Mouse (Mus musculus) kidney, postnatal 4 days (tissue): ENCODE data around the gene Erbb2.

Experiments used
- DNase-seq, 2 experiments: peaks; one replicate each; pipeline ENCODE4 v3.0.0; 2021; ENCODE audit warnings: mixed read lengths in 2 of 2

Gene Erbb2

DNA sequence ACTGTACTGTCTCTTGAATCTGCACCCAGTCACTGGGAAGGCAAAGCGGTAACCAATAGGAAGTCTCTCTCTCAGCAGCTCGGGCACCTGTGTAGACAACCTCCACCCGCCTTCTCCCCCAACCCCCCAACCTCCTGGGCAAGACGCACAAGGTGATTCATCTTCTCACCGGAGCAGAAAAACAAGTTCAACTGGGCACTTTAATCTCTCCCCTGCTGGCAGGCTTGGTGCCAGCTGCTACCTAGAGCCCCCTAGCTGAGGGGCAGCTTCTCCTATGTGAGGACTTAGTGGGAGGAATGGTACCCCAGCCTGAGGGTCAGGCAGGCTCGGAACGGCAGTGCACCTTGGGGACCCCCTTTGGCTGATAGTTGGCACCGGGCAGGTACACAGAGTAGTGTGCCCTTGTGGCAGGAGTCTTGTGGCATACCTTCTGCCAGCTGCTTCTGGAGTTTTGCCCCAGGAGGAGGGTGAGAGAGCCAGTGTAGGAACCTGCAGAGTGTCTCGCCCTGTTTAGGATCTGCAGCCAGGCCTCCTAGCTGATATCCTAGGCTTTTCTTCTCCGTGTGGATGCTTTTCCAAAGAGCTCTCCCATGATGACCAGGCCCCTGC lies 6.8 kb downstream of the Erbb2 start:
- peak; percentile 51 to 62 for DNase-seq

DNA sequence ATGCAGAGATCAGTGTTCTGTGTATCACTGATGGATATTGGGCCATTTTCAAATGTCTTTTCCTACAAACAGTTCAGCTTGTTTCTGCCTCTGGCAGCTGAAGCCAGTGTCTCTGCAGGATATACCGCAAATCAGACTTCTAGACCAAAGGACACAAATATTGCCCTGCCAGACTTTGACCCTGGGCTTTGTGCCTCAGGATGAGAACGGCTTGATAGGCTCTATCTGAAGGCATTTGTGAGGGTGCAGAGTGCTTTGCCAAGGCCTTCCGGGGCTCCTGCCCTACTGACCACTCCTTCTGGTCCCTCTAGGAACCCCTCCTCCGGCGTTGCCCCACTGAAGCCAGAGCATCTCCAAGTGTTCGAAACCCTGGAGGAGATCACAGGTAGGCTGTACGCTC lies 14.3 kb downstream of the Erbb2 start:
- peak in 1 of 2 experiments; percentile 19 for DNase-seq

DNA sequence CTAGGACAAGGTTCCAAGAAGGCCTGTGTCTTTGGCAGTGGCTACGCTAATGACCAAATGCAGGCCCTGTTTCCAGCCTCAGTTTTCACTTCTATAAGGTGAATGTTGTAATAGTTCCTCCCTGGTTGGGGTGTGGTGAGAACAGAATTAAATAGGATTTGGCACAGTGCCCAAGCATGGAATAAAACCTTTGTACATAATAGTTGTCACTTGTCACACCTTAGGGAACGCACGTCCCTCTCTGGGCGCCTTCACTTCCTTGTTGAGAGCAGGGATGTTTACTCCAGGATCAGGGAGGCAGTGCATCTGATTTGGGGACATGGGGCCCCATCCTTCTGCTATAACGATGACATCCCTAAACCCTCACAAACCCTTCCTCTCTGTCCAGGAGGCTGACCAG lies 16.2 kb downstream of the Erbb2 start:
- DNase-seq = no peak

DNA sequence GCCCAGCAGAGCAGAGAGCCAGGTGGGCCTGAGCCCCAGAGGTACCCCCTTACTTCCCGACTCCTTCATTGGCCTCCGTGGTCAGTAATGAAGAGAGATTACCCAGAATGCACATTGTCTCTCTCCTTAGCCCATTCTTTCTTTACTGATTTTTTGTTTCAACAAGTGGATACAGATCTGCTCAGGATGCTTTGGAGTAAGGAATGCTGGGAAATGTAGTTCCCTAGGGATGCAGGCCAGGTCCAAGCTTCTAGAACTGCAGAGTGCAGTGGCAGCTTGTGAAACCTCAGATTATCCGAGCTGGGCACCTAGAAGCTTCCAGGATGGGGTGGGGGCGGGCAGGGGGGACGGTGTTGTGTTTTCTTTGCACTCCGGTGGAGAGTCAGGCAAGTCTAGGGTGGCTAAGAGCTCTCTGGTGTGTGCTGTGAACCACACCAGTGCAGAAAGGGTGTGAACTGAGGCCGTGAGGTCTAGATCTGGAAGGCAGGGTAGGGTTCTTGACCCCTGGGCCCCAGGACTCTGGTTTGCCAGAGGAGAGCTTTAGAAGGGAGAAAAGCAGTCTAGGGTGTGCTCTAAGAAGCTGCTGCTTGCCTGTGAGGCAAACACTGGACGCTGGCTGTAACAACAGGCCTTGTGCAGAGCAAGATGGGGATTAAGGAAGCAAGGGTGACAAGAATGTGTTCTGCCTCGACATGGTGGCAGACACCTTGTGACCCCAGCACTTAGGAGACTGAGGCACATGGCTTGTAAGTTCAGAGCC lies 19.7 kb downstream of the Erbb2 start:
- DNase-seq = no peak

DNA sequence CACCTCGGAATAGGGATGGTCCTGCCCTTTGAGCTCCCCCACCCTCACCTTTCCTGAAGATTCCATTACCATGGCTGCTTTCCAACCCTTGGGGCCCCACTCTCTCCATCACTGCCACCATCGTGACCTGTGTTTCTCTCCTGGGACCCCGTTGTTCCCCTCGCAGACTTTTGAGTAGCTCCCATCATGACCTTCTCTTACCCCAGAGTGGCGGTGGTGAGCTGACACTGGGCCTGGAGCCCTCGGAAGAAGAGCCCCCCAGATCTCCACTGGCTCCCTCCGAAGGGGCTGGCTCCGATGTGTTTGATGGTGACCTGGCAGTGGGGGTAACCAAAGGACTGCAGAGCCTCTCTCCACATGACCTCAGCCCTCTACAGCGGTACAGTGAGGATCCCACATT lies 23.5 kb downstream of the Erbb2 start:
- DNase-seq = no peak

DNA sequence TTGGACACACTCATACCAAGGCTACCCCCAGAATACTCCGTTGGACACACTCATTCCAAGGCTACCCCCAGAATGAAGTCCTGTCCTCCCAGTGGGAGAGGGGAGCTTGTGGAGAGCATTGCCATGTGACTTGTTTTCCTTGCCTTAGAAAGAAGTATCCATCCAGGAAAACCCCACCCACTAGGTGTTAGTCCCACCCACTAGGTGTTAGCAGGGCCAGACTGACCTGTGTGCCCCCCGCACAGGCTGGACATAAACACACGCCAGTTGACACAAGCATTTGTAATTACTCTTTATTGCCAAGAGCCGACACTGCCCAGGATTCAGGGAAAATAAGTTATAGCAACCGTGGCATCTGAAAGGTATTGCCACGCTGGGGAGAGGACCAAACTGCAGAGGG lies 25.2 kb downstream of the Erbb2 start:
- DNase-seq = no peak

DNA sequence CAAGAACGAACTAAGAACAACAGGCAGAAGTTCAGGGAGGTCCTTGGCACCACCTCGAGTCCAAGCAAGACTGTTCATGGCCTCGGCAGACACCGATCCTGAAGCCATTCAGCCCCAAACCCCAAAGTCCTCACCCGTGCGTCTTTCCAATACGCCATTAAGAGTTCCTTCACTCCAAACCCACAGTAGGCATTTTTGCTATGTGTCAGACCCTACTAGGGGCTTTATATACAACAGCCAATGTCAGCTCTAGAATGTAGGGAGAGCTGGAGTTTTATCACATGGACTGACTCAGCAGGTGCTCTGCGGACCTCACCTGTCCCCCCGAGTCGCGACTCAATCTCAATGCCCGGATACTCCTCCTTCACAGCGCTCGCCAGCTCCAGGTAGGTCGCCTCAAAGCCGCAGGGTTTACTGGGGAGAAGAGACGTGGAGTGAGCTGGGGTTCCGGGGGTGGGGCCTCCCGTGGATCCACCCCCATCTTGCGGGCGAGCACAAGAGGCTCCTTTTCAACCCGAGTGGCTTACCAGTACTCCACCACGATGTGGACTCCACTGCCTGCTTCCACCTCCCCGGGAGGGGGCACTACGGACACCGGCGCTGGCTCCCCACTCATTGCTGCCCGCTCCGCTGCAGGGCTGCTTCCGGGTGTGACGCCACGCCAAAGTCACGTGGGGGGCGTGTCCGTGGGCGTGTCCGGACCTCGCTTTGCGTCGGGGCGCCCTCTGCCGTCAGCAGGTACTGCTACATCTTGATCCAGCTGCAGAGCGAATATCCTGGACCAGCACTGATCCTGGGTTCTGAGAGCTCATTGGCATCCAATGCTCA lies 26.3 kb downstream of the Erbb2 start, which contains the start of gene Mien1:
TSS of gene Mien1 (minus strand) at position 661 of the 828 bp plus-strand sequence.
- peak; percentile 99 for DNase-seq

DNA sequence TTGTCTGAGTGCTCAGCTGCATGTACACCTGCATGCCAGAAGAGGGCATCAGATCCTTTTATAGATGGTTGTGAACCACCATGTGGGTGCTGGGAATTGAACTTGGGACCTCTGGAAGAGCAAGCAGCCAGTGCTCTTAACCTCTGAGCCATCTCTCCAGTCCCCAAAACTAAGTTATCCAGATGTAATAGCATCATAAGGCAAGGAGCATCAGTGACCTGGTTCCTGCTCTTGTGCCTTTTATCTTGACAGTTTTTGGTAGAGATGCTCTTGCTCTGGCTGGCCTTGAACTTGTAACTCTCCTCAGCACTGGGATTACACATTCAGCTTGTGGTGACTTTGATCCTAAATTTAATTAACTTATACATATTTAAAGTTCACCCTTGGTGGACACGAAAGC lies 31.4 kb downstream of the Erbb2 start:
- DNase-seq = no peak

DNA sequence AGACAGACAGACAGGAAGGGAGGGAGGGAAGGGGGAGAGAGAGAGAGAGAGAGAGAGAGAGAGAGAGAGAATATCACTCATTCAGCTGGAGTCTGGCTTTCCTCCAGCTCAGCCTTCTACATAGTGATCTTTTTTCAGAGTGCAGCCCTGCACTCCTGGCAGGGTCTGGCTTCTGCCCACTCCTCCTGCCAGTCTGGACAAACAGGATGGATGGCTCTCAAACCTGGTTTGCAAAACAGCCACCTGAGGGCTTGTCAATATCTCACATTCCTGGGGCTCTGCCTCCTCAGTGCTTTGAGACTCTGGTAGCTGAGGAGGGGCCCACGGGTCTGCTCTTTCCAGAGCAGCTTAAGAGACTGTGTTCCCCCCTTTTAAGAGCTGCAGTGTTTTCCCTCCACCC lies 33.0 kb downstream of the Erbb2 start:
- peak in 1 of 2 experiments; percentile 35 for DNase-seq

DNA sequence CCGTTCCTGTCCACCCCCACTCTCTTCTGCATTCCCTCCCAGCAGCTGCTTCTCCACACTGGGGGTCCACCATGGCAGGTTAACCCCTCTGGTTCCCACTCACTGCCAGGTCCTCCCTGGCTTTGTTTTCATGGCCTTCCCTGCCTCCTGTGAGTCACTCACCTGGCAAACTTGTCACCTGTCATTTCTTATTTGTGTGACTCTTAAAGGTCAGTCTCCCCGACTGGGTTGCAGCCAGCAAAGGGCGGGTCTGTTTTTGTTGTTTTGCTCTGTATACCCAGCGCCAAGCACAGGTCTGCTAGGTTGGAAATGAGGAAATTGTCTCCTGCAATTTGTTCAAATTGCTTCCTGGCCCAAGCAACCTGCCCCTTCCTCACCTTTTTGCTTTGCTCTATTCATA lies 33.4 kb downstream of the Erbb2 start:
- peak in 1 of 2 experiments; percentile 35 for DNase-seq

DNA sequence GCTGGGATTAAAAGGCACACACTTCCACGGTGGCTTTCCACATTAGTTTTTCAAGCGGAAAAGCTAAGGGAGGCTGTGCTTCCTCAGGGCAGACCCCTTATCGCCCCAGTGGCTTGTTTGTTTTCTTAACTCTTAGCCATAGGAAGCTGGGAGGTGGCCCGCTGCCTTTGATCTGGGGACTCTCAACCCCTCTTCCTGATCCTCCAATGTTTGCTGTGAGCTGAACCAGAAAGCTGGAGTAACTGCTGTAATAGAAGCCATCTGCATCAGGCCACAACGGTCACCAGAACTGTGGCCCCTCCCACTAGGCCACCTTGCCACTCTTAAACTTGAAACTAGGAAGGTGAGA lies 33.9 kb downstream of the Erbb2 start, which contains the start of gene Grb7:
TSS of gene Grb7 (plus strand) at position 182 of the 349 bp plus-strand sequence.
- DNase-seq = no peak

DNA sequence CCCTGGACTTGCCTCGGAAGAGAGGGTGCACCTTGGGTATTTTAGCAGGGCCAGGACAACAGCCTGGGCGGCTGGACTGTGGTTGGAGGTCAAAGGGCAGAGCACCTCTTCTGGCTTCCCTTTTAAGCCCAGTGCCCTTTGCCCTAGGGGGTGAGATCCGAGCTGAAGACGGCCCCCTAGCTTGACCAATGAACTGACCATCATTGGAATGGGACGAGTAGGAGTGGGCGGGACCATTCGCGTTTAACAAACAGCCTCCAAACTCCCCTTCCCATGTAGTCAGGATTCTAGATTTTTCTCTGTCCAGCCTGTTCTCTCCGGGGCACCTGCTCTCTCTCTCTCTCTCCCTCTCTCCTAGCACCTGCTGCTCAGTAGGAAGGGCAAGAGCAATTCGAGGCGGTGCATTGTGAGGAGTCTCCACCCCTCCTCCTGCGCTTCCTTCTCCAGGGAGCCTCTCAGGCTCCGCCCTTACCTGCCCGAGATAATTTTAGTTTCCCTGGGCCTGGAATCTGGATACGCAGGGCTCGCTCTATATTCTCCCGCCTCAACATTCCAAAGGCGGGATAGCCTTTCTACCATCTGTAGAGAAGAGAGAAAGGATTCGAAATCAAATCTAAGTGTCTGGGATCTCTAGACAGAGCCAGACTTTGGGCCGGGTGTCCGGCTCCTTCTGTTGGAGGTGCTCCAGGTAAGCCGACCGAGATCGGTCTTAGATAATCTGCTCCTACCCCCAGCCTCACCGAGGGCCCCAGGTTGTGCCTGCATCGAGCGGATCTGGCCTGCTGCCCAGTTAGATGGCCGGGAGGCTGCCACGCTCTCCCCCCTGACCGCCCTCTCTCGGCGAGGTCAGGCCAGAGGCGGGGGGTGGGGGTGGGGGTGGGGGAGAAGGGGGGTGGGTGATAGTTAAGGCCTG lies 34.5 kb downstream of the Erbb2 start:
- DNase-seq = peak; percentile 63 to 79

DNA sequence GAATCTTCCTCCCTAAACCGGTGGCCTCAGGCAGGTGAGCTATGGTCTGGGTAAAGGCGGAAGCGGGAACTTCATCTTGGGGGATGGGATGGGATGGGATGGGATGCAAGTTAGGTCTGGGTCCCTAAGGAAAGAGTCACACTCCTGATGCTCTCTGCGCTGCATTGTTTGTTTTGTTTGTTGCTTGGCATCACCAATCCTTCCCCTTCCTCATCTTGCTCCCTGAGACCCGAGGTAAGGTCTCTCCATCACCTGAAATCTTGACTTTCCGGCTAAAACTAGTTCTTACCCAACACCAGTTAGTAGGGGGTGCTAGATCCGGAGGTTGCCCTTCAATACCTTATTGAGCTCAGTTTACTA lies 35.2 kb downstream of the Erbb2 start:
- no peak for DNase-seq

DNA sequence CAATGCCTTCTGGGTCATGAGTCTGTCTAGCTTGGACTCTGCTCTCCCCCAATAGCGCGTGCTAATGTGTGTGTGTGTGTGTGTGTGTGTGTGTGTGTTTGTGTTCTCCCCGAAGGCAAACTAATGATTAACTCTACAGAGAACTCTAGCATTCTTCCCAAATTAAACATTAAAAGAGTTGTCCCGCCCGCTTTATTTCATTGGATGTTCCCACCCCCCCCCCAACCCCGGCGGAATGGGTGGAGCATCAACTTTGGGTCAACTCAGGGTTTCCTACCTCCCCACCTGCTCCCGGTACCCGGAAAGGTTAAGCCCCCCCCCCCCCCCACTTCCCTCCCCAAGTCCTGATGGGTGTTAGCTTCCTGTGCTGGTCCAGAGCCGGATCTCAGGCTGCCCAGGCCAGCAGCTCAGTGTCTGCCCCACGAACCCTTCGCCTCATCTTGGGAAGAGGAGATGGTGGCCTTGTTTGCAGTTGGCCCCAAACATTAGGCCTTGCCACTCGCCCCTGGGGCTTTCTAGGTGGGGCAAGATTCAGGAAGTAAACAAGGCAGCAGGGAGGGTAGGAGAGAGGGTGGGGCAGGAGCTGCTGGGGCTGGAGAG lies 36.0 kb downstream of the Erbb2 start:
- DNase-seq = peak; percentile 65 to 71

DNA sequence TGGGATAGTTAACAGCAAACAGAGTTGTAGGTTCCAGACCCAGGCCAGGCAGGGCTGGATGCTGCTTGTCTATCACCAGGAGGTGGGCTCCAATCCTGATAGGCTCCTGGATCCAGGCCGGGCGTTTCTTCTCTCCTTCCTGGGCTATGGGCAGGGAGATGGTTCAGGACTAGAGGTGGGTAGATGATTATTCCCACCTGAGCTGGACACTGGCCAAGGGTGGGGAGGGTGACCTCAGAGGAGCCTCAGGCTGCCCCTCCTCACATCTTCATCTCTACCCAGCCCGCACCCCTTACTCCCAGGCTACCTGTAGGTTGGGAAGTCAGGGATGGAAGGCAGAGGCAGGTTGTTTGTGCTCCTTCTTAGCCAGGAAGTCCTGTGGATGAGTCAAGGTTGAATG lies 37.1 kb downstream of the Erbb2 start:
- DNase-seq = peak; percentile 44 to 49

DNA sequence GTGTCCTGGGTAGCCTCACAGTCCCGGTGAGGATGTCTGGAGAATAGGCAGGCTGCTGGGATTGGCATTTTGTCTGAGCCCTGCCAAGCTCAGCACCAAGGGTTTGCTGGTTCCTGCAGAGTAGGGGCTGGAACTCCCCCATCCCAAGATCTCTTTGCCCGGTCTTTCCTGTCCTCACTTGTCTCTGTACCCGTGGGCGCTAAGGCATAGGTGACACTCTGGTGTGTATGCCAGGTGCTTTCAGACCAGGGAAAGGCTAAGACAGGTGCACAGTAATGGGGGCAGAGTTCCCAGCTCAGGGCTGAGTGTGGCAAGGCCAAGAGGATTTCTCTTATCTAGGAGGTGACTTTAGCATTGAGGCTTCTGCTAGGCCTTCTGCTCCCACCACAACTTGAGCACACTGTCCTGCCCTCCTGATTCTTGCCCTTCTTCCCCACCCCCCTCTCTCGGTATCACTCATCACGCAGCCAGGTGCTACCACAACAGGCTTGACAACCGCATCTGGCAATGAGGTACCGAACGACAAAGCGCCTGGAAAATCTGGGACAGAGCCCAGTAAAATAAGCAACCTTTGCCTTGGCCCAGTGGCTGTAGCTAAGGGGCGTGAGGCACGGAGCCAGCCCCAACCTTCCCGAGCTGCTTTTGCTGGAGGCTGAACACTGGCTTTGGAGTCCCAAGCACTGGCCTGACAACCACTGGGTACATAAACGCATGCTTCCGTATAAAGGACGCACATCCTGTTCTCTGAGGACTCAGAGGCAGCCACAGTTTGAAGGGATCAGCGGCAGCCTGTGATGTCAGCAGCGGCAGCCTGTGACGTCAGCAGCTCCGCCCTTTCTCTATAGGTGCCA lies 37.9 kb downstream of the Erbb2 start:
- DNase-seq = no peak

DNA sequence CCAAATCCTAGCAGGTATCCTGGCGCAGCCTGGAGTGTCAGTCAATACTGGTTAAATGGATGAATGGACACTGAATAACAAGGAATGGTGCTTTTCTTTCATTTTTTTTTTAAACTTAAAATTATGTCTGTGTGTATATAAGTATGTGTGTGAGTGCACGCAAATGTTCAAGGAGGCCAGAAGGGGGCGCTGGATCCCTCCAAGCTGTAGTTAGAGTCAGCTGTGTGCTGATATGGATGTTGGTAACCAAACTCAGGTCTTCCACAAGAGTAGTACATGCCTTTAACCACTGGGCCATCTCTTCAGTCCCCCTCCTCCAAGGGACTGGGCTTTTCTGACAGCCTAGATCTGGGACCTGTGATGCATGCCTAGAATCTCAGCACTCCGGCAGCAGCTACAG lies 43.2 kb downstream of the Erbb2 start:
- DNase-seq = peak in 1 of 2 experiments; percentile 65

DNA sequence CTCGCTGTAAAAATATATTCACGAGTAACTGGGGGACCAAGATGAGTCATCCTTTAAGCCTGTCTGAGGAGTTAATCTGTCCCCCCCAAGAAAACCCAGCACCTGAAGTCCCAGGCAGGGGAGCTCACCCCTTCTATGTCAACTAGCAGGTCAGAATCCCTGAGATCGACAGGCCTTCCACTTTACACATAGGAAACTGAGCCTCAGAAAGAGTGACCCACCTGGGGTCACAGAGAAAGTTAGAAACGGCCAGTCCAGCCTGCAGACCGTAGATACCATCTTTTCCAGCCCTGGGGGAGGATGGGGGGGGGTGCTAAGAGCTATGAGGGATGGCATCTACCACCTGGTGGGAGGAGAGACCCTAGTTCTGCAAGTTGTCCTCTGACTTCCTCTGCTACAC lies 44.3 kb downstream of the Erbb2 start:
- DNase-seq = no peak

DNA sequence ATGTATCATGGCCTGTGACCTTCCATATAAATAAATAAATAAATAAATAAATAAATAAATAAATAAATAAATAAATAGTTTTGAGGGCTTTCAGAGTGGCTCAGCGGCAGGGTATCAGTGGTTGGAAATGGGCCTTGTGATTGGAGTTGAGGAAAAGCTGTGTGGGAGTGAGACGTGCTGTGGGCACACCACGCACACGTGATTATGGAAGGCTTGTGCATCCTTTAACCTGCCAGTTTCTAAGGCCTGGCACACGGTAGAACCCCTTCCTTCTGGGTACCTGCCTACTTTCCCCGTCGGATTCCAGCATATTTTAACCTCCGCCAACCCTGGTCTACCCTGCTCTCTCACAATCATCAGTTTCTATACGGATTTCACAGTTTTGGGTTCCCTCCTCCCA lies 44.7 kb downstream of the Erbb2 start:
- no peak for DNase-seq

DNA sequence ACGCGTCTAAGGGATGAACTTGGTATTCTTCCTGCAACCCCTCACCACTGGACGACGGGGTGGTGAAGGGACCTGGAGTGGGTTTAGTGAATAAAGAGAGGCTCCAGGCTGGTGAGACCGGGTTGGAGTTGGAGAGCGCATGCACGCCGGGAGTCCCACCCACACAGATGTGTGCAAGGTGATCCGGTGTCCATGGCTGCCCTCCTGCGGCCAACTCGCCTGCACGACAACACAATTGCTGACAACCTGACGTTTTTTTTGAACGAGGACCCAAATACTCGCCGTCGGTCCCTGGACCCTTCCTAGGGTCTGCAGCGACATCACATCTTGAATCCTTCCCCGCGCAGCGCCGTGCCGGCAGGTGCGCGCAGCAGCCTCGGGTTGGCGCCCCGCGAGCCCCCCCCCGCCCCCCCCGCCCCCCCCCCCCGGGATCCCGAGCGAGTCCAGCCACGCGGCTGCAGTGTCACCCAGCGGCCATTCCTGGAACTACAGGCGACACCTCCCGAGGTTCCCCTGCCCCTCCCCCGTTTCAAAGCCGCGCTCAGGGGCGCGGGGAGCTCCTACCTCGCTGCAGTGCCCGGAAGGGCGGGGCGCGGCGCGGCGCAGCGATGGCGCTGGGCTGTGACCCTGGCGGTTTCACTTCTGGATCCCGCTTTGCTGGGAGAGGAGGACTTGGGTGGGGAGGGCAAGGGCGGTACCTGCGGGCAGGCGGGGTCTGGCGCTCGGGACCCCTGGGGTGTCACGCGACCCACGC lies 45.3 kb downstream of the Erbb2 start:
- DNase-seq = peak; percentile 94 to 95
